Mouse (Mus musculus) G1E-ER4 (cell line): Measurements from ENCODE around the gene Agmo. TPM values are rescaled to one million over a fixed set of nuclear protein-coding genes. Genes with fewer than 3 reads are reported as not detected.

Experiments used
- GATA1 ChIP-seq: IDR thresholded peaks from one replicate; pipeline ENCODE4 v1.8.0; 2012; ENCODE audit warnings: low read length, inconsistent platforms
- polyA plus RNA-seq: library from polyadenylated mRNA; stranded (reverse); fragments of >175 nt; gene quantifications from 2 replicates; pipeline ENCODE4 v1.2.3, GENCODE M21; 2012

The Agmo gene
- polyA plus RNA-seq, result 0.09 TPM in 1 of 2 replicates, not detected in the other

DNA sequence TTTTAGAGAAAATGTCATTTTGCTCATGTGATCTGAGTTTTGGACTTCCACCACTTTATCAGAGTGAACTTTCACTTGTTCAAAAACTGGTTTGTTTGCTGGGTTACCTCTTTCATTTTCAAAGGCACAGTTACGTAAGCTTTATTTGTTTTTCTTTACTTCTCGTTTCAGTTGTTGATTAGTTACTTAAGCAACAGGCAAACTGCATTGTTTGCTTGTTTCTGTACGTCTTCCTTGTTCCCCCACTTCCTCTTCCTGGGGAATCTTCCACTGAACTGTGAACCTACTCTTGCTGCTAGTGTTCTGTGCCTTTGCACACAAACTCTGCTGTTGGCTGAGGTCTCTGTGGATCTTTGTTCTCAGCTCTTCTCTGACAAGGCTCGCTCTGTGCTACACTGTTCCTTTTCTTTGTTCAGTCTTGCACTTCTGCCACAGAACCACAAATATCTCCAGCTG, at the start of gene Agmo:
Gene Agmo (plus strand): TSS at position 76 of the 456 bp plus-strand sequence.
- TF ChIP-seq GATA1, result no peak

DNA sequence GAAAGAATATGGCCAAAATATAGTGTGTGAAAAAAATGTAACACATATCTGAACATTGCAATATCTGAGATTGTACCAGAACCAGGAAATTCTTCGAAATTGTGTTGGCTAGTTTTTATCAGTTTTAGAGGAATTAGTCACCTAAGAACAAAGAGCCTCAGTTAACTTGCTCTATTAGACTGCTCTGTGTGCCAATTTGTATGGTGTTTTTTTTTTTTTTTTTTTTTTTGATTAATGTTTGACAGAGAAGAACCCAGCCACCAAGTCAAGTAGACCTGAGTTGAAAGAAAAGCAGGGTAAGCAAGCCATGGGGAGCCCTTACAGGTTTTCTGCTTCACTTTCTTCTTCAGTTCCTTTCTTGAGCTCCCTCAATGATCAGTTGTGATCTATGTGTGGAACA, 10.3 kb upstream of the Agmo start:
- TF ChIP-seq GATA1, result no peak

DNA sequence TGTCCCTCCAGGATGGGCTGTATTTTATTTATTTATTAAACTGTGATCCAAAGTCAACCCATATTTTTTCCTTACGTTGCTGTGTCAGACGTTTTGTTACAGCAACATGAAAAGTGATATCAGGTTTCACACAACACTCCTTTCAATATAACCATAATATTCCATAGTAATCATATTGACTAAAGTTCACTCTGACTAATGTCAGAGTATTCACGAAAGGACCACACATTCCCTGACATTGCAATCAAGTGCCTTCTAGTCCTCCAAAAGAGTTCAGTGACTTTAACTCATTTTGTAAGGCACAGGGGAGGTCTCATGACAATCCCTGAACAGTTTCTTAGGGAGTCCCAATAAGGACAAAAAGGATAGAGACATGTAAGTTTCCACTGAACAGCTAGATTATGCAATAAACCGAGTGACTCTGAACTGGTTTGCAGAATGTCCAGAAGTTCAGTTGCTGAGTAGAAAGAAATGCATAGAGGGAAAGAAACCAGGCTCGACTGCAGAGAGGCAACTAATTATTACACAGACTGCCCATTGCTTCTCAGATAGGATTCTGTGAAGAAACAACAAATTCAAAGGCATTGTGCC, 371 bp upstream of the Agmo start:
- no peak for TF ChIP-seq GATA1

DNA sequence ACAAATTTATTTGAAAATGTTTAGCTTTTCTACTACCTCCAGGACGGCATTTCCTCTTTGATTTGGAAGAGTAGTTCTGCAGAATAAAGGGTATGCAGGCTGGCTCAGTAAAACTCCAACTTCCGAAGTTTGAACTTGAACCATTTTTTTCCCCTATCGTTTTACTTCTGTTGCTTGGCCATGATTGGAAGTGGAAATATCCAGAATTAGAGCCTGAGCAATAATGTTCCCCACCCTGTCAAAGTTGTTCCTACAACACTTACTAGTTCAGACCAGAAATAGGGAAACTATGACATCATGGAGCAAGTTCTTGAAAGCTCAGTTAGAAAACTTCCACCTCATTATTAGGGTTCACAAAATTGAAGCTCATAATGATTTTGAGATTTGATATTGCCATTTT, 1.0 kb downstream of the Agmo start:
- TF ChIP-seq GATA1, result no peak

DNA sequence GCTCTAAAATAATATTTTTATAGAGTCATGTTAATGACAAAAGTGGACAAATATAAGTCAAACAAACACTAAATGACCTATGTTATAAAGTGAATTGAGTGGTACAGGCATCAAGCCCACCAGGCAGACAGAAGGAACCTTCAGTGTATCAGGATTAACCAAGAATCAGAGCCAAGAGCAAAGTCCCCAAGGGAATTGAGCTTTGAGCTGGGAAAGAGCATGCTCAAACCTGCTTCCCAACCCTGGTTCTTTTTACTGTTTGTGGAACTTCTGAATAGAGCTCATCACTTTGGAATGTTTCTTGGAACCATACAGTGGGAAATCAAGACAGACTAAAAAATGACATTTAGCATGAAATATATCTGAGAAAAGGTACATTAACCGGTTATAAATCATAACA, 3.4 kb downstream of the Agmo start:
- no peak for TF ChIP-seq GATA1

DNA sequence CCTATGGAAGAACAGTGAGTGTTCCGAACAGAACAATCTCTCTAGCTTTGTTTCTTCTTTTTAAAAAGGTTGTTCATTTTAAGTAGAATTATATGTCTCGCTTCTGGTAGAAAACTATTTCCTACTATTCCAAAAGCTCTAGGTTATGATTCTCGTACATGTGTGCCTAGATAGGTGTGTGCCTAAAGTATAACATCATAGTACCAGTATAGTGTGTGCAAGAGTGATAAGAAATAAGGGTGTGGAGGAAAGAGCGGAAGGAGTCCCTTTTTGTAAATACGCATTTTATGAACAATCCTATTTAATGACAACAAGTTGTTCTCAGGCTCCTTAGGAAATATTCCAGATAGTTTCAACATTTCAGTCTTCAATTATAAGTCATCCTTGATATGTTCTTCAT, 10.2 kb downstream of the Agmo start:
- TF ChIP-seq GATA1, result no peak

DNA sequence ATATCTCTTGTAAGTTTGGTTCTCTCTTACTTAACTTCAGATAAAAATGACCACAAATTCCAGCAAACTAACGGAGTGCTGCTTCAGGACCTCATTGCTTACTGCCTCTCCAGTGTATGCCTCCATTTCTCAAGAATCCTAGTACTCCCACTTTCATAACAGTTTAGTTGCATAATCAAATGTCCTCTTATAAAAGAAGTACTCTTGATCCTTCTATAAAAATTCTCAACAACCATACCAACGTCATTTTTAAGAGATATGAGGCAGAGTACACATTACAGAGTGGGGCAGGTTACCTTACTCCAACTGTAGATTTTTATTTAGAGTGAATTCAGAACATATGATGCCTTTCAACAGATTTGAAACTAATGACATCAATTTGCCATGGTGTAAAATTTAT, 15.7 kb downstream of the Agmo start:
- TF ChIP-seq GATA1, result no peak

DNA sequence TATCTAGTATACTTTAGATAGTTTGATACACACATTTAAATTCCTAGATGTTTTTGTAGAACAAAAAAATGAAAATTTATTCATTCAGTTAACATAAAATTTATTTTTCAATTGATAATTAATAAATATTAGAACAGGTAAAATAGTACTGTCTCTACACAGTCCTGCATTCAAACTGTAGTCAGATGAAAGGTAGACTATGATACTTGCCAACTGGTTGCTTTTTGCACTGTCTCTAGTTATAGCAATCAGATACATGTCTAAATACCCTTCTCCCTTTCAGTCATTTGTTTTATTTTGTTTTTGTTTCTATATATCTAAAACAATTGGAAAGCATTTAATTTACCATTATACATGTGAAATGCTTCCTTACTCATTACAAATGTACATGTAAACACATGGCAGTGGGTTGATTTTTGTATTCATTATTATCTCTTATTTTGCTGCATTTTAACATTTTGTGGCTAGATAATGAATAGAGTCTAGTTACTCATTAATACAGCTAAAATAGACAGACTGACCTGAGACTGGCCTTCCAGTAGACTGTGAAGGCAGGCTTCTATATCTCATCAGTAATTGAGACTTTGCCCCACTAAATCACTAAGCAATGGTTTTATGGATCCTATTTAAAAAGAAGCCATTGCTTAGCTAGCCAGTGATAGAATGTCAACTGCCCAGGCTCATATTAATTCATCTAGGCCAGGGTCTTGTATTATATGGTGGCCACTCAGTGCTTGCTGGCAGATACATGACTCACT, 18.5 kb downstream of the Agmo start:
- TF ChIP-seq GATA1, result no peak

DNA sequence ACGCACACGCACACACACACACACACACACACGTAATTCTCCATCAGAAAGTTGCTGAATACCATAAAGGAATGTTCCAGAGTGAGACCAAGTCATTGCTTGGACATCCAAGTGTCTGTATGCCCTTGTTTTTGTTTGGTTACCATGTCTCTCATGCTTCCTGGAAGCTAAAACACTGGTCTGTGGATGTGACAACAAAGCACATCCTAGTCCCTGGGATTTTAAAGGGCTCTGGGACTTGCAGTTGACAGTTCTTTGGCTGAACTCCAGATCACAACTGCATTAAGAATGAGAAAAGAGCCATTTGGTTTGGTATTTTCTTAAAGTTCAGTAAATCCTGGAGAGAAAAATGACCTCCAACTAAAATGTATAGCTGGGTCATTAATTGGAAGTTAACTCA, 22.2 kb downstream of the Agmo start:
- no peak for TF ChIP-seq GATA1

DNA sequence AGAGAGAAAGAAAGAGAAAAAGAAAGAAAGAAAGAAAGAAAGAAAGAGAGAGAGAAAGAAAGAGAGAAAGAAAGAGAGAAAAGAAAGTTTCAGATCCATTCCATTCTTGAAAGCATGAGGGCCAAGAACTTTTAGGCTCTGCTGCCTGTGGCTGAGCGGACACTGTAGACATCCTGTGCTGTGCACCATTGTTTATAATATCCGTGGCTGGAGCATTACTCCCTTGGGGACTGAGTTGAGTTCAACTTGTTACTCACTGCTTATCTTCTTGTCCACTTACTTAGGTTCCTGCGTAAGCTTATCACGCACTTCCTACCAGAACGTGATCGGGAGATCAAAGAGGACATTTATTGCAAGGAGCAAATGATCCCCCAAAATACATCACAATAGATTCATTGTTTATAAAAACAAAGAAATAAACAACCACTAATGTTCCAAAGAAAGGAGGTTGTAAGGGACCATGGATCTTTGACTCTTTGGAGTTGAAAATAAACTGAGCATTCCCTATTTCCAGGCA, 27.3 kb downstream of the Agmo start:
- no peak for TF ChIP-seq GATA1

DNA sequence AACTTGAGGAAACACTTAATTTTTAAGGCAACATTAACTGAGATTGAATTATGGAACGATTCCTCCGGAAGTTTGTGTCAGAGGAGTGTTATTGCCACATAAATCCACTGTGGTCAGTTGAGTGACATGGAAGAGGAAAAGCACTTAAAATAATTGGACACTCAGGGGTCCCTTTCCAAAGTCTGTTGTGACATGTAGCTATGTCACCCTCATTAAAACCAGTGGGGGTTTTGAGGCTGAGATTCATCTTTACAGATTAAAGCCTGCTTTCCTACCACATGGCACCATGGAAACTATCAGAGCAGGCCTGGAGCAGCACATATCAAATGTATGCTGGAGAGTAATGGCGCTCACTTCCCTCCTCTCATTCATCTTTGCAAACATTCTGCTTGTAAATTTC, 31.2 kb downstream of the Agmo start:
- TF ChIP-seq GATA1, result no peak

DNA sequence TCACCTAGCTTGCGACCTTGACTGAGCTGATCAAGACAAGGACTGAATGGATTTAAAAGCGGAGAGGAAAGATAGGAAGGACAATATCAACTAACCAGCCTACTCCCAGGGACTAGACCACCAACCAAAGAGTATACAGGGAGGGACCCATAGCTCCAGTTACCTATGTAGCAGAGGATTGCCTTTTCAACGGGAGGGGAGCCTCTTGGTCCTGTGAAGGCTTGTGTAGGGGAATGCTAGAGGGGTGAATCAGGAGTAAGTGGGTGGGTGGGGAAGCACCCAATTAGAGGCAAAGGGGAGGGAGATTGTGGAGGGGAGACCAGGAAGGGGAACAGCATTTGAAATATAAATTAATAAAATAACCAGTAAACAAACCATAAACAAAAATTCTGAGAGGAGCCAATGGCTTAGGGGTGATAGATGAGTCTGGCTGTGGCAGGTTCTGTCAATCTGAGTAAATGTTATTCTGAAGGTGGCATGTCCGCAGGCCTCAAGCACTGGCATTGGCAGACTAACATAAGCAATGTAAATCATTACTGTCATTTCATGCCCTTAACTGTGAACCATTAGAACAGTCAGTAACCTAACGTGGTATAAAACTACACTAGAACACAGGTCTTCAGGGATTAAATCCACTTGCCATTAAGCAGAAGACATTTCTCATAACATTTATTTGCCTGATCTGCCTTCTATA, 32.7 kb downstream of the Agmo start:
- TF ChIP-seq GATA1, result no peak

DNA sequence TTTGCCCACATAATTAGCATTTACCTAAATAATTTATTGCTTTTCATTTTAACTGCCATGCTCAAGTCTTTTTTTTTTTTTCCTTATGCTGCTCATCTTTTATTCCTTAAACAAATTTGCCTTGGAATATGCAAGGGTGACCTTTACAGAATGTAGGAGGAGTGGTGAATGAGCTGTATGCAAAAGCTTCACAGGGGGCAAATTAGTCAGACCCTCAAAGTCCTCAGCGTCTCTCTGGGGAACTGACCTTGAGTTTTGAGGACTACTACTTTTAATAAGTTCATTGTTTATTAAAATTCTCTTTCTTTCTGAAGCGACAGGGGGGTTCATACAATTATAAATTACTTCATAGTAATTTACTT, 33.2 kb downstream of the Agmo start:
- TF ChIP-seq GATA1, result no peak

DNA sequence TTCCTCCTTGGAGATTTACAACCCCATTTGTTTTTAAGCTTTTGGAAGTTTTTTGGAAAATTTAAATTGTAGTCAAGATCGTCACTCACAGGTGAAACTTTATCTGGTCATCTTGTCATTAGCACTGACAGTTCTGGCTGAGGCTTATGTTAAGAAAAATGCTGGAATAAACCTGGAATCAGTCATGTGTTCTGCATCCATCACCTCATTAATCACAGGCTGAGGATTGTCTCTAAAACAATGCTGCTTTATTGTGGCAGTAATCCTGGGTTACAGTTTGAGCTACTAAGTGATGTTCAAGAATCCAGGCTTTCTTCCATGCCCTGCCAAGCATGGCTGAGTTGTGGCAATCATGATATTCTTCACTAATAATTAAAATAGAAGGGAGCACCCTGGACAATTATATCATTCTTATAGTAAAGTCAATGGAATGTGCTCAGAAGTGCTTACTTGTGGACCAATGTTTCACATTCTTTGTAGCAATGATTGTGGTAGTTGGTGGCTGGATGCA, 65.6 kb downstream of the Agmo start:
- TF ChIP-seq GATA1, result no peak

DNA sequence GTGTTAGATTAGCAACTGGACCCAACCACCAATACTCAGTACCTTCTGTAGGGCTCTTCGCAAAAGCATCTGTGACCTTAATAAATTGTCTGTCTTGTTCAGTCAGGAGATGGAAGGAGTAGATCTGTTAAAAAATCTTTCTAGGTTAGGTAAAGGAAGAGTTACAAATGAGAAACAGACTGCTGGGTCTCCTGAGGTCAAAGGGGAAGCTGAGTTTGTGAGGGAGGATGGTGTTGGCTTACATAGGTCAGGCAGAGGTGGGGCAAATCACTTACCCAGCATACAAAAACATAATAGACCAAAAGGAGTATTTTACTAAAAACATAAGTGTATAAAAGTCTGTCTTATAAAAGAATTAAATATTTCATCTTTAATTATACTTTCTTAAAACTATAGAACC, 69.3 kb downstream of the Agmo start:
- no peak for TF ChIP-seq GATA1

DNA sequence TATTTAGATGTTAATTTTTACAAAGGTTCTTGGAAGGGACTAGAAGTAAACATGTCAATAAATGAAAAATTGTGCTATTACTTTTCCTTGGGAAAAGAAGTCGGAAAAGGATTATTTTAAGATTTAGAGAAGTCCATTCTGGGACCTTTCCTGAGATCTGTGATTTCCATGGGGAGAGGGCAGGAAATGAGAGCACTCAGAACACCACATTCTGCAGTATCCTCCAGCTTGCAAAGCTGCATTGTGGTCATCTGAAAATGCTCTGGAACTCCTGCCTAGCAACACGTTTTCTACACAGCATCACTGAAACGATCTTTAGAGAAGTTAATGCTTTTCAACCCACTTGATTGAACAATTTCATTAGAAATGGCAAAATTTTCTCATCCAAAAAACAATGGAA, 81.4 kb downstream of the Agmo start:
- no peak for TF ChIP-seq GATA1
